Mouse (Mus musculus) liver, postnatal 0 days (tissue): ENCODE data around the gene Lhfp.

Experiments
- CTCF ChIP-seq: sonication (generic); IDR thresholded peaks from 2 replicates; pipeline ENCODE4 v1.5.1; 2016; ENCODE audit warnings: antibody characterized with exemption, low read depth
- EP300 ChIP-seq: IDR thresholded peaks from 2 replicates; pipeline ENCODE4 v1.6.1; 2016; ENCODE audit warnings: antibody characterized with exemption, low read depth, mild to moderate bottlenecking

GRCm38 (mm10) chr3:53204348-53204984 lies 163.1 kb downstream of the Lhfp start:
- TF ChIP-seq CTCF (no peak), EP300 (no peak)
